Mouse (Mus musculus) heart, adult 2 months (tissue): Measurements from ENCODE around the gene Fzr1.

Experiments used
- CTCF ChIP-seq: fragments of 200-600 bp; IDR thresholded peaks from 2 replicates; pipeline ENCODE4 v1.8.1; 2022; ENCODE audit warnings: antibody characterized with exemption, mild to moderate bottlenecking, moderate library complexity
- EP300 ChIP-seq: fragments of 200-500 bp; IDR thresholded peaks from 2 replicates; pipeline ENCODE4 v1.6.1; 2011; ENCODE audit warnings: low read depth, low read length, control low read depth; ENCODE audit not compliant: insufficient read depth
- POLR2A ChIP-seq: fragments of 200-500 bp; IDR thresholded peaks from 2 replicates; pipeline ENCODE4 v1.6.1; 2011; ENCODE audit warnings: mild to moderate bottlenecking, low read depth, low read length, control low read depth; ENCODE audit not compliant: insufficient read depth

DNA sequence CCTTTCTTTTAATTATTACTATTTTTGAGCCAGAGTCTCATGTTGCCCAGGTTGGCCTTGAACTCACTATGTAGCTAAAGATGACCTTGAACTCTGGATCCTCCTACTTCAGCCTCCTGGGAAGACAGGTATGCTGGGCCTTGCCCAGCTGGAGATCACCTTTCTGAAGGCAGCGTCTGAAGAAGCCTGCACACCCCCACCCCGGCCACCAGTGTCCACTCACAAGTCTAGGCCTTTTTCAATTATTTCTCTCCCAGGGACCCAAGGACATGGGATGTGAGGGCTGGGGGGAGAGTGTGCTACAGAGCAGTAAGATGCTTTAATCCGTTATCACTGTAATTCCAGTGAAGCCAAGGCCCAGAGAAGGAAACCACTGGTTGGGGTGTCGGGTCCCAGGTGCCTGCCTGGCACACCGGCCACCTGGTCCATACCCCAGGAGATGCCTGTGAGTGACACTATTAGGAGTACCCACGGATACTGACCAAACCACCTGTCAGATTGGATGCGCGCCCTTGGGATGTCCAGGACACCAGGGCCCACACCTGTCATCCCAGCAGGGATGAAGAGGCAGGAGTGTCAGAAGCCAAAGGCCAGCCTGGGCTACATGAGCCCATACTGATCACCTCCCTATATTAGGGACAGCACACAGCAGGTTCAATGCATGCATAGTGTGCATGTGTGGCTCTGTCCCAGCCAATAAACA is 49.6 kb upstream of the Fzr1 start:
- TF ChIP-seq EP300: no peak
- TF ChIP-seq POLR2A: no peak
- TF ChIP-seq CTCF: no peak
